Mouse (Mus musculus) frontal cortex, postnatal 36 days (tissue): ENCODE measurements at regions not wholly inside any gene's neighbourhood (a gene's known extent, or its start where the extent isn't known, plus 50 kb on each side); places are given as distances from the start of the nearest gene placed in this dataset.

ENCODE experiments used
- DNase-seq, 2 experiments: peaks; one replicate each; pipeline ENCODE4 v3.0.0; 2022; ENCODE audit warnings: low spot score in 2 of 2

DNA sequence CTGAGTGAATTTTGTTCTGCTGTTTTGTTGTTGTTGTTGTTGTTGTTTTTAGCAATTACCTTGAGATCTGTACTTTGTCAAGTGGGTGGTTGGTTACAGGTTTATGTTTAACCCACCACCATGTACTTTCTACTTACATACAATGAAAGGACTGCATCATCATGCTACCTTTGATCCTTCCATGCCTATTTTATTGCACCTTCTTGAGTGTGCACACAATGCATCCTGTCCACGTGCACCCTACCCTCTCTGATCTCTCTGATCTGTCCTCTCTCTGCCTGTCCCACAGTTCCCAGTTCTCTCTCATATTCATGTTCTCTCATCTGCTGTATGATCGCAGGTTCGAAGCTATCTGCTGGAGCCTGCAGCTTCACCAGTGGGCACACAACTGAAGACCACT lies 59.9 kb upstream of the Gas1 start:
- DNase-seq: no peak

DNA sequence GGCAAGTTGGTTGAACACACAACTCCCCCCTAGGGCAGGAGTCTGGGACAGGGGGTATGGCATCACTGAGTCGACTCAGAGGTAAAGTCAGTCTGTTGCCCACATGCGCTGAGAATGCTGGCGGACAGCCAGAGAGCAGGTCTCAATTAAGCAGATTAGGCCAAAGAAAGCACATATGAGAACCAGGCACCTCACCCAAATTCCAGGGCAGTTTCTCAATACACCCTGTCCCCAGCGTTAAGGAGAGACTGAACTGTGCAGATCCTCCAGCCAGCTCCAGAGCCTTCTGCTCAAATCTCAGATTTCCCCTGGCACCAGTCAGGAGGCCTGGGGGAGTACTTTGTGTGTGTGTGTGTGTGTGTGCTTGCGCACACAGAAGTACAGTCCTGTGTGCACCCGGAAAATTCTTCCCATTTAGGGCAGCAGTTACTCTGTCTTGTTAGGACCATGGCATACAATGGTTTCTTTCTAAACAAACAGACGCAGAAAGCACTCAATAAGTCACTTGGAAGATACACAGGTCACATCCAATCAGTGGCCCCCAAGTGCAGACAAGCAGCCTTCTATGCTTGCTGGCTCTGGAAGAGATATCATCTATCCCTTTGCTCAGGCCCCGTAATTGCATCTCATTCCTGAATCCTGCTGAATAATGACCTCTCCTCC lies 65.4 kb upstream of the Gas1 start:
- DNase-seq: no peak

DNA sequence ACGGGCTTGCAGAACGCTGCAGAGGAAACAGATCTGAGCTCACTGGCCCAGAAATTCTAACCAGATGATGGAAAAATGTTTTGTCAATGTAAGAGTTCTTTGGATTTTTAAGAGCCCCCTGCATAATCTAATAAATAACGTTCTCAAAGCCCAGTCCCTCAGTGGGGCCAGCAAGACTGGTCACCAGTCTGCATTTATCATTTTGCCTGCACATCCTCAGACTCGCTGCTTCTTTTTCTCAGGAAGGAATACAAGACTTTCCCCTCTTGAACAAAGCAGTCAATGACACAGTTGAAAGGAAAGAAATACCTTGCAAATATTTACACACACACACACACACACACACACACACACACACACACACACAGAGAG lies 65.9 kb upstream of the Gas1 start:
- no peak for DNase-seq

DNA sequence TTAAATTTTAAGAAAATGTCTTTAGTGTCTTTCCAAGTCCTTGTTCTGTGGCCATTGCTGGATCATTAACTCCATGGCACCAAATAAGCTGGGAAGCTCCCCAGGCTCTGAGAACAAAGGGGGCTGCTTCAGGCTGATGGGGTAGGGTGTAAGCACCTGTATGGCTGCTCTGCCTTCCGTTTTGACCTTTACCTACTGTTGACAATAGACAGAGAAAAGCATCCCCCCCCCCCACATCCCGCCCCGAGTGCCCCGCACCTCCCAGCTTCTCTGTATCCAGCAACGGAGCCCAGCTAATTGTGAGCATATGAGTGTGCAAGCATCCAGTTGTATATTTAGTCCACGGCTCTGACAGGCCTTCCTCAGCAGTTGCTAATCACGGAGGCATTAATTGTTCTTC lies 78.0 kb upstream of the Gas1 start:
- no peak for DNase-seq

DNA sequence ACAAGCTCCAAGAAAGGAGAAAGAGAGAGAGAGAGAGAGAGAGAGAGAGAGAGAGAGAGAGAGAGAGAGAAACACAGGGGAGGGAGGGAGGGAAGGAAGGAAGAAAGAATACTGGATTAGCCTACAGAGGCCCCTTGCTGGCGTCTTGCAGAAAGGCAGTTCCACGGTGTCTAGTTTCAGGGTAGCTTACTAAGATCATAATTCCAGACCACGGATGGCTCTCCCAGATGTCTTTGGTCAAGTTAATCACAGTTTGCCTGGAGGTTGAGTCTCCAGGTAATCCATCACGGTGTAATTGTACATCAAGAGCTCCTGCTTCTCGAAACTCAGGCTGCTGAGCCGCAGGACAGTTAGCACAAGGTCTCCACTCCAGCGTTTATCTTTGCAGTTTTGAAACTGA lies 78.5 kb upstream of the Gas1 start:
- no peak for DNase-seq

DNA sequence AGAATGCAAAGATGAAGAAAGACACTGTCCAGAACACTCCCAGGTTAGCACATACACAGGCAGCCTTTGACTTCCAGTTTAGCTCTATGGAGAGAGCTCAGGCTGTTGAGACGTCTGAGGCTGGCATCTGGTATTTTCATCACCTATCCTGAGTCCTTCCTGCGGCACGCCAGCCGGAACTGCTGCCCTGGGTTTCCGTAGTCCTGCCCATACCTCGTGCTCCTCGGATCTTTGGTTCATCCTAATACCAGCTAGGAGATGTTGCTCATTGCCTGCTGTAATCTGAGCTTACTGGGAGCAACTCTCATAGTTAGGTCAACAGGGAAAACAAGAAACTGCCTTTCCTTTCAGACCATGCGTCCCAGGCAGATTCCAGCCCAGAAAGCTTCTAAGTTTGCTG lies 79.8 kb upstream of the Gas1 start:
- no peak for DNase-seq

DNA sequence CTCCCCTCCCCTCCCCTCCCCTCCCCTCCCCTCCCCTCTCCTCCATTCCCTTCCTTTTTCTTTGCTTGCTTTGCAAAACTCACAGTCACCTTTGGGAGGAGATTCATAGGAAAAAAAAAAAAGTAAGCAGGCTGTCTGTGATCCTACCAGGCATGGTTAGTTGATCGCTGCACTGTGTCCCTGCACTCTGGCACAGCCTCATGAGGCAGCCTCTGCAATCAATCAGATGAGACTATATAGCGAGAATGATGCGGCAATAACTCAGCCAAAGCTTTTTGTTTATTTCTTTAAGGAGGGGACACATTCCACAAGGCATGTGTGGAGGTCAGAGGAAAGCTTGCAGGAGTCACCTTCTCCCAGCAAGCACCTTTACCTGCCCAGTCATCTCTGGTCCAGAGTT lies 80.7 kb upstream of the Gas1 start:
- DNase-seq: no peak

DNA sequence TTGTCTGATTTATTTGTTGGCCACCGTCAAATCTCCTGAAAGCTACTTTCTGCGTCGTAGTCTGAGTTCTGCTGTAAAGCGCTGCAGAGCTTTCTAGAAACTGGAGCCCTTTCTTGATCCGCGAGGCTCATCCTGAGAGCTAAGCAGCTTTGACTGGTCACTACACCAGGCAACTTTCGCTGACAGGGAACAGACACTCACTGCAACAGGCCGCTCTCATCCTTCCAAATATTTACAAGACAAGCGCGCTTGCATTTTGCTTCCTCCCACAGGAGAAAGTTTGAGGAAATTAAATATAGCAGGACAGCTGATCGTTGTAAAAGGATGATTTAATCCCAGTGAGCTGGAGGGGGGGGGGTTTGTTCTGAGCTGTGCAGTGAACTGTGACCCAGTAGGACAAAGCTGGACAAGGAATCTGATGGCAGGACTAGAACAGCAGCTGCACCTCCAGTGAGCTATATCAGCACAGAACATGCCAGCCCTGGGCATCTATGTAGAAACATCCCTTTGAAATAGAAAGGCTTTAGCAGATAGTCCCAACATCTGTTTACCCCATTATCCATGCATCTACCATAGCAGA lies 85.4 kb upstream of the Gas1 start:
- DNase-seq: no peak

DNA sequence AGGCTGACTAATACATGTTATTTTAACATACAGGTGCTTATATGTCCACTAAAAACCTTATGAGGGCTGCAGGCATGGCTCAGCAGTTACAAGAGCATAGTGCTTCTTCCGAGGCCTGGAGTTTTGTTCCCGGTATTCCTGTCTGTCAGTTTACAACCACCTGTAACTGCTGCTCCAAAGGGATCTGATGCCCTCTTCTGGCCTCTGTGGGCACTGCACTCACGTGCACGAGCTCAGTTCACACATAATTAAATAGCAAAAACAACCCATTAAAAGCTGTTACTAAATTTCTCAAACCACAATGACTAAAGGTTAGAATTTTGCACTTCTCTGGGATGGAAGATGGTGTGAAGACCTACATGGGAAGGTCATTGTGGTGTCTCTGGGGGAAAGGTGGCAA lies 87.3 kb upstream of the Gas1 start:
- DNase-seq: no peak

DNA sequence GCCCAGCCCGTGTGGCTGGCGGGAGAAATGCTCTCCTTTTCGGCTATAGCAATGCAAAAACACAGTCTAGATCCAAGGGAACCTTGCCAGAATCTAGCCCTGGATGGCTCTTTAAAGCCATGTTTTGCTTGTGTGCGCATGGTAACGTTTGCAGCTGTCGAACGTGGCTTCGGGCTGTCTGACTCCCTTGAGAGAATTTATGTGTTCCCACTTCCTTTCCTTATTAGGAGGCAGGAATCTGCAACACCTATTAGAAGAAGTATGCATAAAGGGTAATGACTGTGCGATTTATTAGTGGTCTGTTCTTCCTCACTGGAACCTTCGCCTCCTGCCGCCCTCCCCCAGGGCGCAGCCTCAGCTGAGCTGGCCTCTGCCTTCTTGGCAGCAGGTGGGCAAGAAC lies 90.4 kb upstream of the Gas1 start:
- peak; percentile 10 to 14 for DNase-seq

DNA sequence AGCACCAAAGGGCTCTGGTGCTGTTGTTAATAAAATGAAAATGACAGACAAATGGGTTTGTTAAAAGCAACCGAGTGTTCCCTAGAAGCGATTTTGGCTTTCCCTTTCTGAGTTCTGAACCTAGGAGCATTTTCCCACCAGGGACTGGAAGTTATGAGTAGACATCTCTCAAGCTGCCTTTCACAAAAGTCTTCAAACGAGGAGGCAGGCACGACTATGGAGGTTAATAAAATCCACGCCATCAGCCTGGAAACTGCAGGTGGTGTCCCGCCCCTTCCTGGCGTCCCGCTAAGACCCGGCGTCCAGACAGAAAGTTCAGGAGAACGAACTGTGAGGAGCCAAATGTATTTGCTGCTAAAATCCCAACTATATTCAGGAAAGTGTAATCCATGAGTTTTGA lies 91.1 kb upstream of the Gas1 start:
- no peak for DNase-seq

DNA sequence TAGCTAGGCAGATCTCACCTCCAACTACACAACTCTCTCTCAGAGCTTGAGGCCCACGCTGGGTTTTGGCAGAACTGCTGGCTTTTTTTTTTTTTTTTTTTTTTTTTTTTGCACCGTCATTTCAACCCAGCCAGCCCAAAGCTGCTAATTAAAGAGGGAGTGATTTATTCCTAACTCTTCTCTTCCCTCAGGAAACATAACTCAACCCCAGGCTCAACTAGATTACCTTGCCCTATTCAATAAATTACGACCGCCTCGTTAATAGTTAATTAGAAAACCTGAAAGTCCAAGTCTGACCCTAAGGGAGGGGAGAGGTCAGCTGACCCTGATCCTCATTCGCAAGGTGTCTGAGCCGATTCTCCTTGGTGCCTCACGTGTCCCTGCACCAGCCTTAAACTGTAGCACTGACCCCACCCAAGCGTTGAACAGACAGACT lies 92.3 kb upstream of the Gas1 start:
- no peak for DNase-seq

DNA sequence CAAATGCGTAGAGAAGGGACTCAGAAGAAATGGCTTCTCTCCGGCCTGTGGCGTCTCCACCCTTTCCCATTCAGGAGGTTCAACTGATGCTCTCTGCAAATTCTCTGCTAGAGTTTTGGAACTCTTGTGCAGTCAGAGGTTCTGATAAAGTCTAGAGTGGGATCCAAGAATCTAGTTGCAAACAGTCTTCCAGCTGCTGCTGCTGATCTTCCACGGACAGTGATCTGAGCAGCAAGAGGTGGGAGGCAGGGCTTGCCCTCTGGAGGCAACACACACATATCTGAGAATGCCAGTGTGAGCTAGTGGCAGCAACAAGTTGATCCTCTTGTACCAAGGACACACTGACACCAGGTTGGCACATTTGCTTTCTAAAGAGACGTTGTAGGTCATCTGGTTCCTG lies 93.4 kb upstream of the Gas1 start:
- no peak for DNase-seq

DNA sequence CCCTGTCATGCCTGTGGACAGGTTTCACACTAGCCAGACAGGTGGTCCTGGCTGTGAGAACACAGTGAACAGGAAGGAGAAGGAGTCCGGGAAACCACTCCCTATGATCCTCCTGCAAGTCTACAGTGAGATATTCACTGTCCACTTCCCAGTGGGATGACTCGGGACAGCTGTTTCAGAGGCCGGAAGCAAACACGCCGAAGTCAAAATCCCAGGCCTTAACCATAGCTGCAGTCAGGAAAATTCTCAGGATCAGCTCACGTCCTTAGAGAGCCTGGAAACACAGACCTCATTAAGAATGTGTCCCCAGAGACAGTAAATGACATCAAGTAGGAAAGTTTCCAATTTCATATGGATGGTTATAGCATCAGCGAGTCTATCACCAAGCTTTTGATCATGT lies 96.2 kb upstream of the Gas1 start:
- no peak for DNase-seq

DNA sequence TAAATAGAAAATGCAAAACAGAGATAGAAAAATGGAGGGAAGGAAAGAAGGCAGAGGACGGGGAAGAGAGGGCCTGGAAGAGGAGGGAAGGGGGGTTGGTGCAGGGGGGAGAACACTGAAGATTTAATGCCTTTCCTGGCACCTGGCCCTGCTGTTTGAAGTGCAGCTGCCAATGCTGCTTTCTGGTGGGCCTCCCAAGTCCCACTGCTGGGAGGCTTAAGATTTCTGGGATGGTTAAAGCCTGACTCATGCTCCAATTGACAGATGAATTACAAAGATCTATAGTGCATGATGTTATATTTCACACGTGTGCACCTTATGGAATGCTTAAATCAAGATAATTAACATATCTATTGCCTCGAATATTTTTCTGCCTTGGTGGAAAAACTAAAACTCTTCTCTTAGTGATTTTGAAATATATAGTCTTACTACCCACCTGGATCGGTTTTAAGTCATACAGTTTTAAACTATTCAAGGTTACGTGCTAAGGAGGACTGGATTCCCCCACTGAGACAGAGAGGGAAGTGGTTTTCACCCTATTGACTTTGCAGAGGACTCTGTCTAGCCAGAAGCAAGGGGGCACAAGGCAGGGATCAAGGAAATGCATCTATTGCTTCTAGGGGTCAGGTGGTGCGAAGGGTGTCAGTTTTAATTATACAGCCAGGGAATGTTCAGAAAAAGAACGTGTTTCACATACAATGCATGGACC lies 105.5 kb upstream of the Gas1 start:
- no peak for DNase-seq

DNA sequence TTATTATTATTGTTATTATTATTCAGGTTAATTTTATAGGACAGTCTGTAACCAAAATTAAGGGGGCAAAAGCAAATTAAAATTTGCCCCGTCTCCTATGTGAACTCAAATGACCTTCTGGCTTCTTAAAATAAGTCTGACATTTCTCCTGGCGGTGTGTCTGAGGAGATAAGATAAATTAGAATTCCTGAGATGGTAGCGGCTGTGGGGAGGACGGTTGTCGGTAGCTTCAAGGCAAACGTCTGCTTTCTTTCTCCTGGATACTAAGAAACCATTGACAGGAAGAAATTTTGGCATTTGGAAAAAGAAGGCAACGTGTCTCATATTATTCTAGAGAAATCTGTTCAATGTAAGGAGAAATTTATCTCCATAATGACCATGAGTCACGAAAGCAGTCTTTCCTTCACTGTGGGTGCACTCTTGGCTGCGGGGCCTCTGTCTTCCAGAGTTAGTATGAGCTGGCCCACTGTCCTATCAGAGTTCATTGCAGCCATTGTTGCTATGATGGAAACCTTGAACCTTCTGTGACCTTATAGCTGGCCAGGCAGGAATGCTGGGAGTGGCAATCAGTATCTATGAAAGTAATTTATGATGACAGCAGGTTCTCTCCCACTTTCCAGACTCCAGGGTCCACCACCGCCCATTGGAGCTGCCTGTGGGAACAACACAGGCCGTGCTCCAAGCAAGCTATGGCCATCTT lies 109.5 kb upstream of the Gas1 start:
- no peak for DNase-seq

DNA sequence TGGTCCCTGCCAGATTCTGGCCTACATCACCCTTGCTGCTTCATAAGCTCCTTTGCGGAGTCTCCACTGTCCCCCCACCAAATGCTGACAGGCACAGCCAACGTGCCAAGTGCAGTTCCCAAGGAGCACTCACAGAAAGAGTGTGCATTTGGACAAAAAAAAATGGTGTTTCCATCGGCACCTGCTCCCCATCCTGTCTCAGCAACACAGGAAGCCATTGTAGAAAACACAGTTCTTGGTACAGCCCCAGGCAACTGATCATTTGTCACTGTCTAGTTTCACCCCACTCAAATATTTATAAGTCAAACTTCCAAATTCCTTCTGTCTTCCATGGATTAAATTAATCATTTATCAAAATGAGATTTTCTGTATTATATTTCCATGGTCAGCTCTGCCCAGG lies 112.5 kb upstream of the Gas1 start:
- no peak for DNase-seq

DNA sequence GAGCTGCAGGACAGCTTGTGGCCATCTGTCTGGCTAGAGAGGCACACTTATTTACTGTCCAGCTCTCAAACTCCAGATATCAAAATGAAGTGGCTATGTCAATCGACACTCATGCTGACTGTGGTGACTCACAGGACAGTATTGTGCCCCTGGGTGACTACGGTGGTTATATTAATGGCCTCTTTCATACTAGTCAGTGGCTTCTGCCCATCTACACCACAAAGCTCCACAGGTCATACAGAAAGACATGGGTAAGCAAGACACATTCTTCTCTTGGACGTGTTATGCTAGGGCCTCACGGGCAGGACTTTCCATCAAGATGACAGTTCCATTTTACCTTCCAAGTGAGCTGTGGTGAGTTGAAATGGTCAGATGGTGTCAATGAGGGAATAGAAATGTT lies 113.7 kb upstream of the Gas1 start:
- no peak for DNase-seq

DNA sequence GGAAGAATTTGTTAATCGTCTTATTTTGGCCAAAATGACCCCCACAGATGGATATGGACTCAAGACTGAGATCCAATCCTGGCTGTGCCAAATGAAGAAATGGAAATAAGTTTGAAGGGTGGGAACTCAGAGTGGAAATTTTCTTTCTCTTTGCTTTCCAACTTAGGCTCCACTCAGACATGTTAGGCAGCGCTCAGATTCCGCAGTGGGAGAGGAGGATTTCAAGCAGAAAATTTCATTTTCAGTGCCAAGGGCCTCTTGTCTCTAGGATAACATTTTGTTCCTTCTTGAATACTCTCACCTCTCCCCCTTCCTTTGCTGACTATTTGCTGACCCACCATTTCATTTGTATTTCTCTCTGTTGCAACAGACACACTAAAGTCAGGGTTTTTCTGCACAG lies 114.2 kb upstream of the Gas1 start:
- no peak for DNase-seq

DNA sequence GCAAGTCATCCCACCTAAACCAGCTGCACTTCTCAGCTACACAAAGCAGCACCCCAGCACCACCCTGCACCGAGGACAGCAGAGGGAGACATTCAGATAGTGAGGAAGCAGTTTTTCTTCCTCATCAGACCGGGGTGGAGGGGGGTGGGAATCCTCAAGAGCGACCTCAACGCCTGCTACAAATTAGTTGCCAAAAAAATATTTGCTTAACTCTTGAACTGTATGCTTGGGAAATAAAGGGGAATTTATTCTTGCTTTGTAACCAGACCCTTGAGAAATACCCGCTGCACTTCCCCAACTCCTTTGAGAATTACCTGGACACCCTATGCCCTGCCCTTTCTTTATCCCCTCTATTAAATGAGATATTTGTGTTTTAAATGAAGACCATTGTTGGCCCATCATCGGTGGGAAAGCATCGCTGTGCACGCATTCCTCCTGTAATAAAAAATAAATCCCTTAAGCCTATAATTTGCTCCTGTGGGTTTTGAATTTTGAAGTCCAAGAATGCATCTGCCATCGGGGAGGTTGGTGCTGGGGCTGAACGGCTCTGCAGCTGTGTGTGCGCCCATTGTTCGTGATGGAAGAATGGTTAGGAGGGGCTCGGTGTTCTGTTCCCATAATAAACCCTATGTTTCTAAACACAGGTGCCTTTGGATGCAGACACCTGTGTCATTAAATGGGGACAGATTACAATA lies 119.2 kb upstream of the Gas1 start:
- no peak for DNase-seq

DNA sequence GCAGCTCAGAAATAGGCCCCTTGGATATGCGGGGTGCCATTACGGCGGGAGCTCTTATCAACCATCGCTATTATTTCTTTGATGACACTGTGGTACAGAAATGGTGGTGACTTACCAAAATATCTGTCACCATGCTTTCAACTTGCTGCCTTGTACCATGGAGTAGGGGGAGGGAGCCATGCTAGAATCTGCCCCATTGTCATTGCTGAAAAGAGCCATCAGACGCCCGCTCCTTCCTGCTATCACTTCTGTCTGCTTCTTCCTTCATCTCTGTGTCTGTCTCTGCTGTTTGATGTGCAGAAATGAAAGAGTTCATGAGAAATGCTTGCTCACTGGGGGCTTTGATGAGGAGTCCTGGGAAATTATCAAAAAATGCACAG lies 119.7 kb upstream of the Gas1 start:
- DNase-seq: no peak

DNA sequence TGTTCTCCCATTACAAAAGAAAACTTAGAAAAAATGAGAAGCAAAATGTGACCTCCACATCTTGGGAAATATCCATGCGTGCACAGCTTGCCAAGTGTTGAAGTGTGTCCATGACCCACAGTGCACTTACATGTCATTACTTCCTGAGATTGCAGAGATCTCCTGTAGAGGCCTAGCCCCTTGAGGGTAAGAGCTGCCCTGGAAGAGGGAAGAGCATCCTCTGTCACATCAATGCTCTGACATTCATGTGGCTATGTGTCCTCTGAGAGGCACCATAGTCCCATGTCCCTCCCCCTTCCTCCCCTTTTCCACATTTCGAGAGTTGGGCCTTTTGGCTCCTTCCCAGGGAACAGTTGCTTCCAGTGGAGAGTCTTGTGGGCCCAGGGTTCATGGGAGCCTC lies 121.4 kb upstream of the Gas1 start:
- DNase-seq: no peak
